Mouse (Mus musculus) fat pad, adult 2 months (tissue): ENCODE measurements around the gene Gsdma2.

Experiments used
- DNase-seq: peaks from one replicate; pipeline ENCODE4 v3.0.0-alpha.2; 2011; ENCODE audit warnings: low read depth, low spot score; ENCODE audit errors: extremely low read depth

The Gsdma2 gene

GRCm38 (mm10) chr11:98698849-98699640, 52.5 kb downstream of the Gsdma2 start:
- DNase-seq, result no peak

DNA sequence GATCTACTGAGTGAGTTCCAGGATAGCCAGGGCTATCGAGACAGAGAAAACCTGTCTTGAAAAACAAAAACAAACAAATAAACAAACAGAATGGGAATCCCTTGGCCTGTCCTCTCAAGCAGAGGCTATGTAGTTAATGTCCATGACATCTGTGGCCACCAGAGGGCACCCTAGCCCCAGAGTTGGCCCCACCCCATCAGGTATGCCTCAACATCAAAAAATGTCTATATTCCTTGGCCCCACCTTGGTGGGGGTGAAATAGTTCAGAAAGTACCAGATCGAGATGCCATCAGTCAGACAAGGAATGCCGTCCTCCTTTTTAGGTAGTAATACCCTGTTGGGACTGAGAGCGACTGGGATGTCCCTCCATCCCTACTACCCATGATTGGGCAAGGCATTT, 53.4 kb downstream of the Gsdma2 start:
- DNase-seq, result no peak

- DNase-seq, result no peak
Measured at GRCm38 (mm10) chr11:98701213-98701670, 54.7 kb downstream of the Gsdma2 start, which contains the start of gene Csf3. Gene Csf3, plus strand, starts transcription at chr11:98701263.

GRCm38 (mm10) chr11:98702323-98702722, 55.8 kb downstream of the Gsdma2 start:
- DNase-seq, result no peak

- DNase-seq, result no peak
Measured at GRCm38 (mm10) chr11:98705021-98705420, 58.5 kb downstream of the Gsdma2 start.
